Mouse (Mus musculus) forelimb bud, embryonic 11.5 days (tissue): ENCODE results near the gene Sptbn2.

Experiments
- DNase-seq: peaks from one replicate; pipeline ENCODE4 v3.0.0-alpha.2; 2012; ENCODE audit warnings: low read depth, low spot score

Sptbn2 gene

DNA sequence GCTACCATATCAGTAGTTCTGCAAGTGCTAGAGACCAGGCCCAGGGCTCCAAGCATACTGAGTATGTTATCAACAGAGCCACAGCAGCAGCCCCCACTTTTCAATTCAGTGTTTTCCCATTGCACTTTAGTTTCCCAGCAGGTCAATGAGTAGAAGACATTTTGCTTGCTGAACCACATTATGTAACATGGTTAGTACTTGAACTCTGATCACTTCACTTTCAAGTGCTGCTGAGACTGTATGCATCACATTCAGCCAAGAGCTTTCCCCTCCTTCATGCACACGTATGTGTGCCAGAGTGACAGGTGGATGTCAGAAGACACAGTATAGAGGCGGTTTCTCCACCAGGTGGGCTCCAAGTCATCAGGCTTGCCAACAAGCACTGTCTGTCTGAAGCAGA, 71.9 kb downstream of the Sptbn2 start:
- no peak for DNase-seq

DNA sequence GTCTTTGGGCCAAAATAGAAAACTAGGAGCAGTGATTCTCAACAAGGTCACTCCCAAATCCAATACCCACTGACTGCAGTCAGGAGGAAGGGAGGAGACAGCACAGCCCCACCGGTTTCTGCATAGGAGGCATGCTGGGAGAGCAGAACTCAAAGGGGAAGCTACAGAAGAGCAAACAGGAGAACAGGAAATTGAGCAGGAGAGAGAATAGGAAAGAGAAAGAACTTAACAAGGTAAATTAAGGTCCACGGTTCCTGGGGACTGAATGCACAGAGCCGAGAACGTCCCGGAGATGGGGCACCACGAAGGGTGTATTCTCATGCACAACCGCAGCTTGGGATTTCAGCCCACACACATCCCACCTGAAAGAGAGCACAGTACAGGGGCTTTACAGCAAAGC, 74.2 kb downstream of the Sptbn2 start:
- no peak for DNase-seq

DNA sequence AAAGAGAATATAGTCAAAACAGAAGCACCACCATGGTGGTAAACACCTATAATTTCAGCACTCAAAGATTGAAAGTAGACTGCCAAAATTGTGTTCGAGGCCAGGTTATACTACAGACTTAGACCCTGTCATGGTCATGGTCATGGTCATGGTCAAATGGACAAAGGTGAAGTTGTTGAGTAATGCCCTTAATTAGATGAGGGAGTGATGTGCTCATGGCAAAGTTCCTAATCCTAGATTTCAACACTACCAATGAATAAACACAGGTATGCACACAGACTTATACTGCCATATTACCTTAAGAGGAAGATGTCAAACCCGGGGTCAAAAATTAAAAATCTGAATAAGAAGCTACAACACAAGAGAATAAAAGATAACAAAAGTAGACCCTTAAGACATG, 75.3 kb downstream of the Sptbn2 start:
- no peak for DNase-seq

DNA sequence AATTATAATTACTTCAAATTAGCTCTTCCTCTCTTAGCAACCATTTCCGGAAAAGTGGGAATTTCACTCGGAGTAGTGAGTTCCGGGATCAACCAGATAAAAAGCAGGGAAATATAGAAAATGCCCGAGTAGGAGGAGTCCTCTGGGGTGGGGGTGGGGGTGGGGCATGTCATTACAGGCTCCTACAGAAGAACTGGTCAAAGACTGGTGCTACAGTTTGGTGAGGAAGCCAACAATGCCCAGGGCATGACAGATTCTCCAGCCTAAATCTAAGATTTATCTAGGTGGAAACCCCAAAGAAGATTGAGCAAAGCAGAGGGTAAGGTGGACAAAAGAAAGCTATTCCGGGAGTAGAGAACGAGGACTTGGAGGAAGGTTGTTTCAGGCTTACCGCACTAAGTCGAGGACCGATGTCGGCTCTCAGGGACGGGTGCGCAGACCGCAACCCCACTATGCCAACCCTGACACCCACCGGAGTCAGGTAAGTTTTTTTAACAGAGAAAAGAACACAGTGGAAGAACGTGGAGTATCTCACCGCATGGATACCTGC, 82.4 kb downstream of the Sptbn2 start:
- DNase-seq = no peak

DNA sequence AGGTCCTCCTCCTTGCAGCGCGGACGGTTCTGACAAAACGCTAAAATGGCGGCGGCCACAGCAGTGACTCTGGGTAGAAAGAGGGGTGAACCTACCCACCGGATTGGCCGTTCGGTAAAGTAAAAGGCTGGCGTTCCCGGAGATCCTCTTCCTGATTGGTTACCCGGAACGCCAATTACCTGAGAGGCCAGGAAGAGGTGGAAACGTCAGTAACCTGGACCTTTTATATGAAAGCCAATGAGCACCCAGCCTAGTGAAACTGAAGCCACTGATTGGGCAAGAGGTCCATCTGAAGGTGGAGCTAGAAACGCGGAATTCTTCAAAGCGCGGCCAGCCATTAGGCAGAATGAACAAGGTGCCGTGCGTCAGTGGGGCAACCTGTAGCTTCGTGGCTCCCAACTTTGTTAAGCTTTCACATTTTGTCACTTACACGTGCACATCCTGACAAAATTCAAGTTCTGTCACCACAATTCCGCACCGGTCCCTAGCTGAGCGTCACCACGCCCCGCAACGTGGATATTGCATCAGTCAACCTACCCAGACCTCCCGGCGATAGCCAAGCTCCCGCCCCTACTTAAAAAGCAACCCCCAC, 83.0 kb downstream of the Sptbn2 start, which contains the start of gene Rbm4:
Gene Rbm4 (minus strand): TSS at position 71 of the 592 bp plus-strand sequence.
- peak; percentile 100 for DNase-seq

DNA sequence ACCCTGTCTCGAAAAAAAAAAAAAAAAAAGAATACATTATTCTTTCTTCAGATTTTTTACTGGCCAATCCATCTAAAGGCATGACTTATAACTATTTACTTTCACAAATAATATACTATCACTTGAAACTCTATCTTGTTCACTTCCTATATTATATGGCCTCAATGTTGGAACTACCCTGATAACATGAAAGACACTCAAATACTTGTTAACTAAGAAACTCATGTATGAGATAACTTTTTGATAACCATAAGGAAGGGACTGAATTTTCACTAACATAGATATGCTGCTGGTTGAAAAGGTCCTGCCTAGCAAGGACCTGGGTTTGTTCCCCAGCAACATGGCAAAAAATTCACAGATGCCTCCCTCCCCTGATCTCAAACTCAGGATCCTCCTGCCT, 85.0 kb downstream of the Sptbn2 start:
- no peak for DNase-seq

DNA sequence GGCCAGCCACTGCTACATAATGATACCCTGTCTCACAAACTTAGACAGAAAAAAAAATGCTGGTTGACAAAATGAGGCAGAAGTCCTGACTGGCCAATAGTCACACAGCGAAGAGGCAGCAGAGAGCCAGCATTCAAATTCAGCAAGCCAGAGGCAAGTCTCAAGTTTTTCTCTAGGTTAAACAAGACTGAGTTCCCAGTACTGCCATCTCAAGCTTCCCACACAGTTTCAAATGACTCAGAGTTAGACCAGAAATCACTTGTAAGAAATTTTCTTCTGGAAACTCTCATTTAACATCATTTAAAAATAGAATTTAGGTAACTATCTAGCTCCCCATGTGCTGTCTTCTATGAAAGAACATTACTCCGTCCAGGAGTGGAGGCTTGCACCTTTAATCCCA, 86.9 kb downstream of the Sptbn2 start:
- DNase-seq = no peak

DNA sequence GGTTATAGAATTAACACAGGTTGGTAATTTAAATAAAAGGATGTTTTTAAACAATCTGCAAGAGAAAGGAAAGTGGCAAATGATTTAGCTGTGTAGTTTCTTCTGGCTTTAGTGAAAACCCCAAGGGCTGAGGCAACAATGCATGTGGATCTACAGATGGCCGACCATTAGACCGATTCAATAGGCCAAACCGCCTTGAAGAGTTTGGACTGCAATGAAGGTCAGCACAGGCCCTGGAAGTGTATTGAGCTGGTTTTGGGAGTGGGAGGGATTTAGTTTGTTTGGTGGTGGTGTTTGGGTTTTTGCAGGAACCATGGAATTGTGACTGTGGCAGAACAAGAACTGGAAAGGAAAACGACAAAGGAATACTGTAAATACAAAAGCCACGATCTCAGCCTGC, 88.1 kb downstream of the Sptbn2 start:
- no peak for DNase-seq
